In the genomic region with DNA sequence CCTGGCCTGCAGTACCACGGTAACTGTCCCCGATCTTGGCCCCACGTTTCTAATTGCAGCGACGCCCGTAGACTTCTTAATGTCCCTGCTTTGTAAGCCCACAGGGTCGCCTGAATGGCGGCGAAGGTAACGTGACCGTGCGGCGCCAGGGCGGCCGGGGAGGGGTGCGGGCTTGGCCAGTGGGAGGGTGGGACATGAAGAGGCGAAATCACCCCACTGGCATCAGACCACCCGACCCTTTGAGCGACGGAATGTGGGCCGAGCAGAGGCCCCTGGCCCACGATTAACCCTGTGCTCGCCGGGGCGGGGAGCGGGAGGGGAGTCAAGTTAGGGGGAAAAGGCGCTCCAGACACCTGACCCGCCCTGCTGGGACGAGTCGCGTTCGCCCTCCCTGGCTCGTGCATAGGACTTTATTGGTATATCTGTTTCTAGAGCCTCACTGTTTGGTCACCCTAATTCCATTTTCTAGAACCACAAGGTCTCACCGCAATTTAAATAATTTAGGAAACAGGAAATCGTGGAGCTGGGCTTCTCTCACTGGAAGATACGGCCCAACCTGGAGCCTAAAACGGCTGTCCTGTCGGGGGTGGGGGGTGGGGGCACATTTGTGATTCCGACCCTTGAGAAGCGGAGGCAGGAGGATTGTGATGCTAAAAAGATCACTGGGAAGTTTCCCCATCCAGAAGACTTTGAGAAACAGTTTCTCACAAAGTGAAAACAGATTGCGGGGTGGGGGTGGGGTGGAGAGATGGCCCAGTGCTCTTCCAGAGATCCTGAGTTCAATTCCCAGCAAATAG, we compare ENCODE assay signal across 8 mouse cellular contexts. TPM values are rescaled to one million over a fixed set of nuclear protein-coding genes. Genes with fewer than 3 reads are reported as not detected.
DNase-seq lines count a peak whose midpoint lies in the region; ATAC-seq and TF ChIP-seq lines count a peak whose summit lies in the region.

No protein-coding gene starts in this region.

- 3% methylated on average over 41 of the region's 41 CpGs for WGBS in kidney, embryonic 15.5 days
- 3% methylated on average over 41 of the region's 41 CpGs for WGBS in liver, embryonic 14.5 days (ENCODE audit: insufficient replicate concordance)
- 1% methylated on average over 41 of the region's 41 CpGs for WGBS in olfactory bulb, adult 2 months

- H3K27ac ChIP-seq in kidney, embryonic 15.5 days = no peak overlapping the region
- no peak overlapping the region for H3K27ac ChIP-seq in liver, embryonic 14.5 days
- H3K27ac ChIP-seq in olfactory bulb, adult 2 months (ENCODE audit: insufficient read depth, low read depth, low read length) = peak overlapping the region; percentile 14; the same call in 1 of the 2 replicates

- no peak for TF ChIP-seq CTCF in liver, embryonic 14.5 days (IDR thresholded peaks at IDR 0.05; ENCODE audit: low read depth)
- TF ChIP-seq CTCF in olfactory bulb, adult 2 months (IDR thresholded peaks at IDR 0.05; ENCODE audit: insufficient read depth, low read depth, low read length) = no peak

- no peak for TF ChIP-seq EP300 in liver, embryonic 14.5 days (IDR thresholded peaks at IDR 0.05; ENCODE audit: low read depth)

- H3K9me3 ChIP-seq in kidney, embryonic 15.5 days (replicated peaks) = no peaks in the 10 kb centered on the region
- H3K9me3 ChIP-seq in liver, embryonic 14.5 days (ENCODE audit: control insufficient read depth, low read length) = no peaks in the 10 kb centered on the region

- peak; percentile 73 for ATAC-seq in frontal cortex, adult (ENCODE audit: low TSS enrichment)
- ATAC-seq in kidney, embryonic 15.5 days (replicated peaks; ENCODE audit: low FRiP score) = peak; percentile 88
- no peak for ATAC-seq in liver, embryonic 14.5 days (ENCODE audit: insufficient read depth)

- peaks cover 10% of the 10 kb centered on the region; the same call in 1 of the 2 replicates for H3K4me1 ChIP-seq in kidney, embryonic 15.5 days
- H3K4me1 ChIP-seq in liver, embryonic 14.5 days (replicated peaks; ENCODE audit: control insufficient read depth in 2 of 2, insufficient read depth in 2 of 2, low read length in 1 of 2) = peaks cover 0 to 3% of the 10 kb centered on the region in 2 experiments; a peak in 1 of 4 replicates
- H3K4me1 ChIP-seq in olfactory bulb, adult 2 months (ENCODE audit: control insufficient read depth, insufficient read depth, low read length) = 0 out of 2 replicates have a peak, but pooled peaks cover 2% of the 10 kb centered on the region

- no peaks in the 10 kb centered on the region for H3K27me3 ChIP-seq in kidney, embryonic 15.5 days
- peaks cover 4% of the 10 kb centered on the region for H3K27me3 ChIP-seq in liver, embryonic 14.5 days (ENCODE audit: control insufficient read depth, insufficient read depth, low read length)

- no peaks in the 10 kb centered on the region for H3K36me3 ChIP-seq in kidney, embryonic 15.5 days
- no peaks in the 10 kb centered on the region for H3K36me3 ChIP-seq in liver, embryonic 14.5 days (replicated peaks; ENCODE audit: control insufficient read depth, insufficient read depth, low read depth)

- H3K9ac ChIP-seq in kidney, embryonic 15.5 days = peak overlapping the region; percentile 53
- peak overlapping the region; percentile 62 for H3K9ac ChIP-seq in liver, embryonic 14.5 days (replicated peaks)

- H3K4me3 ChIP-seq in kidney, embryonic 15.5 days (replicated peaks) = peak overlapping the region; percentile 61
- peak overlapping the region; percentile 54 to 62 for H3K4me3 ChIP-seq in liver, embryonic 14.5 days (ENCODE audit: insufficient read depth in 1 of 2, low read depth in 2 of 2, low read length in 2 of 2)
- H3K4me3 ChIP-seq in olfactory bulb, adult 2 months (ENCODE audit: insufficient read depth, low read depth, low read length) = peak overlapping the region; percentile 47

- DNase-seq in ovary, postnatal 10 days (ENCODE audit: low spot score) = peak; percentile 23
- no peak for DNase-seq in ovary, postnatal 14 days (ENCODE audit: low spot score)
- DNase-seq in cerebellum, adult 18-20 months = peak; percentile 33 to 57
- no peak for DNase-seq in liver, embryonic 14.5 days (ENCODE audit: low read depth in 3 of 3, low spot score in 3 of 3)
- no peak for DNase-seq in thymus, postnatal 25 days

- H3K4me2 ChIP-seq in kidney, embryonic 15.5 days = peak overlapping the region; percentile 93
- peak overlapping the region; percentile 83 for H3K4me2 ChIP-seq in liver, embryonic 14.5 days (ENCODE audit: low read depth)

- TF ChIP-seq POLR2A in olfactory bulb, adult 2 months (IDR thresholded peaks at IDR 0.05; ENCODE audit: insufficient read depth, low read depth, low read length) = no peak

RNA-seq across cellular contexts. Expression of gene Fgfbp3, which starts 15.0 kb away (rescaled TPM):
- 6.7 and 7.2 TPM in 2 replicates for polyA plus RNA-seq in kidney, embryonic 15.5 days (2015; fragmentation: Nextera tagmentation; extraction: Ambion mirVana)
- polyA plus RNA-seq in liver, embryonic 14.5 days (2012; rRNA removed) = 1.1 and 1.2 TPM in 2 replicates
- polyA plus RNA-seq in liver, embryonic 14.5 days (2014; fragmentation: Nextera tagmentation; extraction: Ambion mirVana) = 0.72 and 0.97 TPM in 2 replicates
- polyA plus RNA-seq in olfactory bulb, adult 2 months (2012; ENCODE audit: insufficient read depth, insufficient read length, low replicate concordance, missing spikeins) = not detected in 2 replicates

RNA-seq across cellular contexts. Expression of gene Btaf1, which starts 21.5 kb away (rescaled TPM):
- polyA plus RNA-seq in kidney, embryonic 15.5 days (2015; fragmentation: Nextera tagmentation; extraction: Ambion mirVana) = 11.0 and 11.1 TPM in 2 replicates
- 6.5 and 8.4 TPM in 2 replicates for polyA plus RNA-seq in liver, embryonic 14.5 days (2012; rRNA removed)
- 13.1 and 14.8 TPM in 2 replicates for polyA plus RNA-seq in liver, embryonic 14.5 days (2014; fragmentation: Nextera tagmentation; extraction: Ambion mirVana)
- polyA plus RNA-seq in olfactory bulb, adult 2 months (2012; ENCODE audit: insufficient read depth, insufficient read length, low replicate concordance, missing spikeins) = not detected in 2 replicates

Comparison
In these comparisons a context has a peak if more than half of its experiments do, and no peak if none do; other contexts are left out.
1. DNase-seq: peak in ovary, postnatal 10 days (single experiment) and cerebellum, adult 18-20 months (2 of 2); none in ovary, postnatal 14 days (single experiment), liver, embryonic 14.5 days (0 of 3) and thymus, postnatal 25 days (single experiment).
2. Peak in every context shown above with its lines, with median percentiles within 50 percentile points of each other: H3K4me3 ChIP-seq.